Mouse (Mus musculus) urinary bladder, postnatal 25 days (tissue): ENCODE measurements around the gene Fto.
A peak's percentile ranks its signal among the peaks of the same experiment; 100 is the strongest.

Experiments
- DNase-seq: peaks from one replicate; pipeline ENCODE4 v3.0.0; 2022; ENCODE audit warnings: low spot score

The Fto gene

DNA sequence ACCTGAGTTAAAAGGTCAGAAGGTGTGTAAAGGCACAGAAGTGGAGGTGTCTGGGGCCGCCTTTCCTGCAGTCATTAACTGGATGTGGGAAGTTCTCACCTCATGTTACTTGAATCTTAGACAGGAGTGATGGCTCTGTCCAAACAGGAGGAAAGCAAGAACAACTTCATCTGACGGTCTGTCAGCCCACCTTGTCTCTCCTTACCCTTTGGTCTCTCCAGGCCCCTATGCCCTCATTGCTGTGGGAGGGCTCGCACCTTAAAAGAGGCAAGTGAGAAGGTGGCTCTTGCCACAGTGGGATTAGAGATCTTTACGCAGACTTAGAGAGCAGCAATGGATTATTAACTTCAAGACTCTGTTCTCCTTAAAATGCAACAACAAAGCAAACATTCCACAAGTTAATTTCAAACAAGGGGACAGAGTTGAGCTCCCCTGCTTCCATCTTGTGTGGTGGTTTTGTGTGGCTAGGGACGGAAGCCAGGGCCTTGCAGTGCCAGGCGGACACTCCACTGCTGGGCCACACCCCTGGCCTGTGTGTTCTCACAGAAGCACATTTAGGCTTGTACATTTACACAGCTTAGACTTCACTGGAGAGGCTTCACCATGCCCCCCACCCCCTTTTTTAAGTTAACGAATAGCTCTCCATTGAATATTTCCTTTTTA is 135.5 kb downstream of the Fto start:
- no peak for DNase-seq

DNA sequence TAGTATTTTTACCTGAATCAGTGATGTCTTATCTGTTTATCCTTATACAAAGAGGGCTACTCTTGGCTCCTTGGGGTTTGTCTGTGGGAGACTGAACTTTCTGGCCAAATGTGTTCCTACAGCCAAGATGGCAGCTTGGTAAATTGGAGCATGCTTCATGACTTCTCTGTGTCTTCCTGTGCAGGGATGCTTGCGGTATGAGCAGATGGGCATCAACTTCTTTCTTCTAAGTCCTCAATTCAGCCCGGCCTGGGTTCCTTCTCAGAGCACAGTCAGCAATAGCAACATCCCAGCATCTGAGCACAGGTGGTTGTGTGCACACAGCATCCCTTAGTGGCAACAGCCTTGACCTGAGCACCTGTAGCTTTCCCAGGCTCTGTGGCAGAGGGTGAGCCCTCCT is 141.6 kb downstream of the Fto start:
- DNase-seq, result no peak

DNA sequence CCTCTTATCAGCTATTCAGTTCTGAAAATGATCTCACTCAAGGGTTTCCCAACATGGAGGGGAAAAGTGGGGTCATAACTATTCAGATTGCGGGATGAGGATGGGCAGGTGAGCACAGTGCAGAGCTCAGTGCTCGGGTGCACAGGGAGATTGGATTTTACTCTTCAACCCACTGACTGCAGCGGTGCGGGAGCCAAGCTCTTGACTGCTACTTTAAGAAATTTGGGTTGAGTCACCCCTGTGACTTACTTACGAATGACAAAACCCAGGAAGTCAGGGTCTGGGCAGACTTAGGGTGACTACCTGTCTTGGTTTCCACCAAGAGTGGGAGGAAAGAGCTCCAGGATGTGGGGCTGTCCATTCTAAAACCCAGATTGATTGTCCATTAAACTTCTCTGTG is 142.3 kb downstream of the Fto start:
- DNase-seq, result no peak

DNA sequence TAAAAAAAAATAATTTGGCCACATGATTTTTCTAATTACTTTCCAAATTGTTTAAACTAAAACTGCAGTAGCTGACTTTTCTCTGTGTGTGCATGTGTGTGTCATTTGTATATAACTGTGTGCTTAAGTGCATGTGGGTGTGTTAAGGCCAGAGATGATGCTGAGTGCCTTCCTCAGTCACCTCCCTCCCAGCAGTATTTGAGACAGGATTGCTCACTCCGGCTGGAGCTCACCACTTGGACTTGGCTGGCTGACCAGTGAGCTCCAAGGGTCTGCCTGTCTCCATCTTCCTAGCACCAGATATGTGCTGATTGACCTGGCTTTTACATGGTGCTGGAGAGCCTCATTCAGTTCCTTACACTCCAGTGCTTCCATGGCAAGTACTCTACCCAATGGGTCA is 144.7 kb downstream of the Fto start:
- no peak for DNase-seq

DNA sequence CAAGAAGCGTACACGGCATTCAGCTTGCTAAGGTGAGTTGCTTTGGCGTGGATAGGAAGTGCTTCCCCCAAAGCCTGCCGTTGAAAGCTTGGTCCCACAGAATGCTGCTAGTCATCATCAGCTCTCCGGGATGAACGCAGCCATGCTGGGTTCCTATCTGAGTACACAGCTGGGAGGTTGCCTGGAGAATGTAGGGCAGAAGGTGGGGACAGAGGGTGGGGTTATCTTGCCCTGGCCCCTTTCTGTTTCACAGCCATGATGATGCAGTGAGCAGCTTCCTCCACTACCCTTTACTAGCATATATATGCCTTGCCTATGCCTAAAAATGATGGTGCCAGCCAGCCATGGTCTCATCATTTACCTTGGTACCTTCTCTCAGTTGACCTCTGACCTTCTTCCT is 147.6 kb downstream of the Fto start:
- DNase-seq, result no peak

DNA sequence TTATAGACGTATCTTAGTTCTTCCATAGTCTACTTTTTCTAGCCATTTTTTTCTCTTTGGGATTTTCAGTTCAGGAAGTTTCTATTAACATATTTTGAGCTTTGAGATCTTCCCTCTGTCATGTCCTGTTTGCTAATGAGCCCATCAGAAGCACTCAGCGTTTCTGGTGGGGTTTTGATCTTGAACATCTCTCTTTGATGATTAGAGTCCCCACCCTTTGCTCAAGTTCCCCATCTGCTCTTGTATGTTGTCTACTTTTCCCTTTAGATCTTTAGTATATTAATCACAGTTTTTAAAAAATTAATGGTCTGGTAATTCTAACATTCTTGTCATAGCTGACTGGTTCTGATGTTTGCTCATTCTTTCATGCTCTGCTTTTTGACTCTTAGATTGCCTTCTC is 150.4 kb downstream of the Fto start:
- DNase-seq, result no peak

DNA sequence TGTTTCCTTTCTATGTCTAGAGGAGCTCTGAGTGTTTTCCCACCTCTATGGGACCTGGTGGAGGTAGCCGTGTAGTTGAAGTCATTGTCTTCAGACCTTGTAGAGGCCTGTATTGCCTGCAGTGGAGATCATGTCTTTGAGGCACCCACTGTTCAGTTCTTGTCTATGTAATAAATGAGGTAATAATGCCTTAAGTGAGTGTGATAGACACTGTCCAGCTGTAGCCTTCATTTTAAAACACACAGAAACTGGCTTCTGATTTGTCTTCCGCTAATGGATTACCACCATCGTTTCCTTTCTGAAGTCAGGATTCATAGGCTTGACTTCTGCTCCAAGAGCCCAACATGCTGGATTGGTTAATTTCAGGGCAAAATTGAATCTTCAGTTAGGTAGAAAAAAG is 154.1 kb downstream of the Fto start:
- DNase-seq, result no peak

DNA sequence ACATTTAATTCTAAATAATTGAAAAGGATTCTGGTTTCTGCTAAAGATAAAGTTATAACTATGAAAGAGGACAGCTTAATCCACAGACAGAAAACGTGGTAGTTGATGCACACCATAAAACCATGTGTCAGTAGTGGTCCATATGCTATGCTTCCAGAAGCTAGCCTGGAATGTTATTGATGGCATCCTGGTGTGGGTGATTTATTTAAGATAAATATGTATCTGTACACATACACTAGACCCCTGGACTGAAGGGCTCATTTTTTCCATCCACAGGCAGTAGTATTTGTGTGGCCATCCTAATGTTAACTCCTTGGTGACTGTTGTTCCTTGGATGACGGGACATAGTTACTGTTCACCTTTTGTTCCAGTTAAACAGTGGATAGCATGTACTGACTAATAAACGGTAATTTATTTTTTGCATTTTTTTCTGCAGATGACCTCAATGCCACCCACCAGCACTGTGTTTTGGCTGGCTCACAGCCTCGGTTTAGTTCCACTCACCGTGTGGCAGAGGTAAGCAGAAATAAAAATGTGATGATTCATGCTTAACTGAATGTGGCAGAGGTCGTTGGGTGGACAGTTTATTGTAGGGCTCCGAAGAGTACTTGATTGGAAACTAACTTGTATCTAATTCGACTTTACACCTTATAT is 154.7 kb downstream of the Fto start:
- DNase-seq, result no peak

DNA sequence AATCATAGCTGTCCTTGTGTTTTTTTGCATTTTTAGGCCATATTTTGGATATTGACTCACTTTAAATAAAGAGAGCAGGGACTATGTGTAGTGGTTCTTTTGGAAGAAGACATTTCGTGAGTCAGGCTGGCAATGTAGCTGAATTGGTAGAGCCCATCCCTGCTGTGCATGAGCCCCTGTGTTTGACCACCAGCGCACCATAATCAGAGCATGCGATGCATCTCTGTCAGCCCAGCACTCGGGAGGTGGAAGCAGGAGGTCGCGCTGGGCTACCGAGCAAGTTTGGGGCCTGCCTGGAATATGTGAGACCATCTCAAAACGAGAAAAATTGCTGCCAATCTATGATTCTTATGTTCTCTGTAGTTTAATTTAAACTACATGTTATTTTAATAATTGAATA is 156.1 kb downstream of the Fto start:
- DNase-seq, result no peak

DNA sequence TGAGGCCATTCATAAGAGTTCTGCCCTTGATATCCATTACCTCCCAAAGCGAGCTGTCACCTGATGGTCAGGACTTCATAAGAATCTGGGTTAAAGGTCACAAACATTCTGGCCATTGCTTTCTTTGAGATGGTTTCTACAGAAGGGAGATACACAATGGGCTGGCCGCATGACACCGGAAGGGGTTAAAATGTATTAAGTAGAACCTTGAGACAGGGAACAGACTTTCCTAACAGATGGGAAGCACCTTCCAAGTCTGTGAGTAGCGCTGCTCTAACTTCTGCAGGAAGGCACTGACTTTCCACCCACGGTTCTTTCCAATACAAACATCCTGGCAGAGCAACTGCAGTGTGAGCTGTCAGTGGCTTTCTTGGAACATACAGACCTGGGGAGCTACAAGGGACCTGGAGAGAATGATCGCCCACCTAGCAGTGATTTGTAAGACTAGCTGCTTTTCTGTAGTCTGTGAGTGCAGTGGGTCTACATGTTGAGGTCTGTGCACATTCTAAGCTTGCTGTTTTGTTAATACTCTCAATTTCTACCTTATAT is 161.5 kb downstream of the Fto start:
- DNase-seq, result no peak

DNA sequence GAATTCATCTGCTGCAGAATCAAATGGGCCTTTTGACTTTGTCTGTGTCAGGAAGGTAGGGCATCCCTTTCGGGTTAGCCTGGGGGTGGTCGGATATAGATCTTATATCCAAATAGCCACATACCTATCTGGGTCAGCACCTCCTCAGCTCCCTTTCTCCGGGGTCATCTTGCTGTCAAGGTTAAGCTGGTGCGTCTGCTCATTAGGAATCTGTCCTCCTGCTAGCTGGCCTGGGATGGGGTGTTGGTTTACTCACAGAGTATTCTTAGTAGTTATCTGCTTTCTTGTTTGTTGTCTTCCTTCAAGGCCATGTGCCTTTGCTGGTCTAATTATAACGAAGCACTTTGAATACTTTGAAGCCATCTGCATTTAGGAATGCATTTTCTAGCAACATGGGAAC is 163.7 kb downstream of the Fto start:
- no peak for DNase-seq

DNA sequence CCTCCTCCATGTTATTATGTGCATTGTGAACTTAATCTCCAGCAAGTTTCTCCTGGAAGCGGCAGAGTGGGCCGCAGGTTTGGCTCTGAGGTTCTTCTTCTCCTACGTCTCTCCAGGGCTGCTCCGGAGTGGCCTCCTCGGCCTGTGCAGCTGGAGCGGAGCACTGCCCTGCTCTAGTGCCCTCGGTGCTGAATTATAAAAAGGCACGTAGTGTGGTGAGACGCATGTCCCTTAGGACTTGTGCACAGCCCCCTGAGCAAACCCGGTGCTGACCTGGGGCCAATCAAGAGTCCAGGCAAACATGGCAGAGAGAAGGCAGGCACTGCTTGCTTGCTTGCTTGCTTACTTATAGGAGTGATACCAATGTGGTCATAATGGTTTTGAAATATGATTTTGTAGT is 164.1 kb downstream of the Fto start:
- DNase-seq, result no peak

DNA sequence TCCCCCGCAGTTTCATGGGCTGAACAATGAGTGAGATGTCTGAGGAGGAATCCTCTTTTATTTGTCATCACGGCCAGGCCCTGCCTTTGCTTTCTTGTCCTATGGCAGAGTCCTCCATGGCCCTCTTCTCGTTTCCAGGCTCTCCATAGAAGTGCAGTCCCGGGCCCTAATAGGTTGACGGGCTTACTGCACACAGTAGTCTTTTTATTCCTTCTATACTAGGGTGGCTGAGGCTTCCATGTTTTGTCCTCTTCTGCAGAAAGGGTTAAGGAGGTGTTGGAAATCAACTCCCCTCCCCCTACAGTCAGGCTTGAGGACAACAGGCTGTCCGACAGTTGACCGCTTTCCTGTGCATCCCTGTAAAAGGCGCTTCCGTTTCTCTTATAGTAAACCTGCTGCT is 169.2 kb downstream of the Fto start:
- DNase-seq, result no peak

DNA sequence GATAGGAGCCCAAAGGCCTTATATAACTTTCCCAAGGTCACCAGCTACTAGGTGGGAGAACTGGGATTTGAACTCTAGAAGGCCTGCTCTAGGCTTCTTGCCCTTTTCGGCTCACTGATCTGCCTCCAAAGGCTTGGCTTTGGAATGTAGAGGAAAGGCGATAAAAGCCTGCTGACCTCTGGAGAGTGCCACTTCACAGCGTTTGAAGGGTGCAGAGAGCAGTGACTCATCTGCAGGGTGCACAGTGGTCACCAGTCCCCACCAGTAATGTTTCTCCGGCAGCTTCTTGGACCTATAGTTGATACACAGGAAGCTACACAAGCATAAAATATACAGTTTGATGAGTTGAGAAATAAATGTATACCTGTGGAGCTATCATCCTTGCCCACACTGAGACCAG is 173.1 kb downstream of the Fto start:
- DNase-seq, result no peak

DNA sequence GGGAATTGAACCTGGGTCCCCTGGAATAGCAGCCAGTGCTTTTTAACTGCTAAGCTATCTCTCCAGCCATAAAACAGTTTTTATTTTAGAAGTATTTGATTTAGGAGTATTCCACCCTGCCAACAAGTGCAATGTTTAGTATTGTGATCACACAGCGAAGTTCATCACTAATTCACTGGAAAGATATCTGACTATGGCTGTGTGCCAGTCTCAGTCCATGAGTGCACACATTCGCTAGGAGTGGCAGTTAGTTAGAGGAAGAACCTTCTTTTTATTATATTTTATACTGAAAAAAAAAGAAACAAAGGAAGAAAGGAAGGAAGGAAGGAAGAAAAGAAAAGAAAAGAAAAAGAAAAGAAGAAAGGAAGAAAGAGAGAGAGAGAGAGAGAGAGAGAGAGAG is 174.1 kb downstream of the Fto start:
- no peak for DNase-seq

DNA sequence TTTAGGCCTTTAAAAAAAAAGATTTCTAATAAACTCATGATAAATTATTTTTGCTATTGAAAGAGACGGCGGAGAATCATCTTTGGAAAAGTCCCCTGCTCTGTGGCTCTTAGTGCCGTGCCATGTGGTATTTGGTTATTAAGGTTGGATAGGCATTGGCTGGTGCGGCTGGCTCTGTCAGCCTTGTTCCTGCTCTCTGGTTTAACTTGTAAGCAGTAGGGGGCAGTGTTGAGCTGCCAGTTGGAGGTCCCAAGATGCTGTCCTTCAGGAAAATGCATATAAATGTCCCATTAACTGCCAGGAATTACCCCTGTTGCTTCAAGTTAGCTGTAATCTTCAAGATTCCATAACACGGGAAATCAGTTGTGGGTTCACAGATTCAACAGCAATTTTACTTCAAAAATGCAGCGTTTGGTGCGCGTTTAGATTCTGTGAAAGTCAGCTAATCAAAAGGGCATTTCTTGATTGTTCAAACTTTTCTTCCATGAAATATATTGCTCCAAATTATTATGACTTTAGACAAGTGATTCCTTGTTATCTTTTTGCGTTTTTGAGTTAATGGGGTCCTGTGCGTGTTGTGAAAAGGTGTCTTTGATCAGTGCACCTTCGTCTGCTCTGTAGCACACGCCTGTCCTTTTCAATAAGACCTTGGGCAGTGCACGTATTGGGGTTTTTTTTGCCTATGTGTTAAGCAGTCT is 174.9 kb downstream of the Fto start:
- DNase-seq, result peak; percentile 58

DNA sequence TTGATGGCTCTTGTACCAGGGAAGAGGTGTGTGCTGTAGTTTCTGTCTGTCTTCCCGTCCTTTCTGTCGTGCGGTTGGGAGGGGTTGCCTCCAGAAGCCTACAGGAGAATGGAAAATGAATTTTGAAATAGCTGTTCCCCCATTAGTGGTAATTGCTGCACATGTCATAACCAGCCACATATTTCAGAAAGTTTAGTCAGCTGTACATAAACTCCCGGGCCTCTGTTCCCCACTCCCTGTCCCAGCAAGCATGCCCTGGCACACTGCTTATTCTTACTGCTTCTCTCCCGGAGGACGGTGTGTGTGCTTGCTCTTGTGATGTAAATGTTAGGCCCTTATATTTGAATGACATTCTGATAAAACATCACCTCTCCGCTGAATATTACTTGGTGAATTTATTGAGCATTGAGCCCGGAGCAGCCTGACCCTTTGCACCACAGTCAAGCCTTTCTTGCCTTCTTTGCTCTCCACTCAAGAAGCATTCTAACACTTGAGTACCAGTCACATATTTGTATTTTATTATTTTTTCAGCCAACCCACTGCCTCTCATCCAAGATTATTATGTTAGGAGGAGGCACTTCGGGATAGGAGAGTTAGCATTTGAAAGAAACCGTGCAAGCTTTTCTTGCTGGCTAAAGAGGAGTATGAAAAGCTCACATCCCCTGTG is 175.6 kb downstream of the Fto start:
- no peak for DNase-seq

DNA sequence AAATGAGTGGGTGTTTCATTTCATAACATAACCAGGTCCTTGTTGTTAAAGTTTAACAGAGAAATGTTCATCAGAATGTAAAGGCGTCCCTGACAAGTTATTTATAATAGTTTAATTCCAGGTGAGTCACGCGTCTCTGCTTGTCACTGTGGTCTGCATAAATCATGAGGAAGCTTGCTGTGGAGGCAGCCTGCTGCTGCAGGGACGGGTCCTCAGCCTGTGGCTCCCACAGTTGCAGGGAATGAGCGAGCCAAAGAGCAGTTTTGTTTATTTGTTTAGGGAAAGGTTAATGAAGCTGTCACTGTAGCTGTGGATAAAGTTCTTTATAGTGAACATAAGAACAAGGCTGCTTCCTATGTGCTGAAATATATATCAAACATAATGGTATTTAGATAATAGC is 176.7 kb downstream of the Fto start:
- no peak for DNase-seq

DNA sequence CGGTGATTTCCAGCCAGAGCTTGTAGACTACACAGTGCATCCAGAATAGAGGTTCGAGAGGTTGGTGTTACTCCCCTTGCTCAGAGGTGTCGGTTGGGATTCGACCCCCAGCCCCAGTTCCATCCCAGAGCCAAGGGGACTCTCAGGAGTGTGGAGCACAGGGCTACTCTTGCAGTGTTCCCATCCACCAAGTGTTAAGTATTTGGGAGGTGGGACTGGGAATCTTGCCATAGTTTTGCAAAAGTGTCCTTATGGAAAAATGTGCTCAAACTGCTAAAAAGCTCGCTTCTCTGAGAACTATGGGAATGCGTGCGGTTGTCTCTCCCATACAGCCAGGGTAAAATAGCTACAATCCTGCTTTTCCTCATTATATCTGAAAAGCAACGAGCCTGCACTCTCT is 180.0 kb downstream of the Fto start:
- no peak for DNase-seq

DNA sequence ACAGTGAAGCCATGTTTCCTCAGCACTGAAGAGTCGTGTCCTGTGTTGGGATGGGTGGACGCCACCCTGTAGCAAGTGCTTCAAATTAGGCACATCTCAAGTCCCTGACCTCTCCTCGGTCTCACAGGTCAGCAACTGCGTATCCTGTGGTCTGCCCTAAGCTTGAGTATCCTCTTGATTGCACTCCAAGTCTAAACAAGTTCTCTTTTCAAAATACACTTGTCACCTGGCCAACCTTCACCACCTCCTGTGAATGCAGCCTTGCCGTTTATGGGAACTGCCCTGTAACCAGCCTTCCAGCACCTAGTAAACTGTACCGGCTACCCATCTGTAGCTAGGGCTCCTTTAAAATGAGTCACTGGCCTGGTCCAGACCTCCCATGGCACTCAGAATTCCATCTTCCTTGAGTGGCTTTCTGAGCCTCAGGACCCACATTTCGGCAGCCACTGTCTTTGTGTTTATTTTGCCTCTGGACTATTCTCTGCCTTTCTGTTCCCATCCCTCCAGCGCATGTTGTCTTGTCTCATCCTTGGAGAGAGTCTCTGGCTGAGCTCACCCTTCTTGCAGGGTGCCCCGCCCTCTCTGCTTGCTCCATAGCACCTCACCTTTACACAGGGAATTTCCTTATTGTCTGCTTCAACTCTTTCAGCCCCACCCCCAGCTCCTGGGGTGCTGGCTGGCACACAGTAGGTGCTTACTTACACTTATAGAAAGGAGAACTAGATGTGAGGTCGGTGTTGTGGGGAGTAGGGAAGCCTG is 181.4 kb downstream of the Fto start:
- no peak for DNase-seq

DNA sequence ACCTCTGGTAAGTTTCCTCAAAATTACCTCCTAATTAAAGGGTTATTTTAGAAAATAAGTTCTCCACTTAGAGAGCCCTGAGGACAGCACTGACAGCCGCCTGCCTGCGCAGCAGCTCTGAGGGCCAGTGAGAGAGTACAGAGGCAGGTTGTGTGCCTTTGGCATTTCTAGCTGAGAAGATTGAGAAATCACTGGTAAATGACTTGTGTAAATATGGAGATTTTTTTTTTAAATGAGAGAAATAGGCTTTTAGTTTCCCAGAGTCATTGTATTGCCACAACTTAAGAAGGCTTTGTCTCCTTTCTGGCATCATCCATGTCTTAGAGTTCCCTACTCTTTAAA is 181.9 kb downstream of the Fto start:
- DNase-seq, result no peak

DNA sequence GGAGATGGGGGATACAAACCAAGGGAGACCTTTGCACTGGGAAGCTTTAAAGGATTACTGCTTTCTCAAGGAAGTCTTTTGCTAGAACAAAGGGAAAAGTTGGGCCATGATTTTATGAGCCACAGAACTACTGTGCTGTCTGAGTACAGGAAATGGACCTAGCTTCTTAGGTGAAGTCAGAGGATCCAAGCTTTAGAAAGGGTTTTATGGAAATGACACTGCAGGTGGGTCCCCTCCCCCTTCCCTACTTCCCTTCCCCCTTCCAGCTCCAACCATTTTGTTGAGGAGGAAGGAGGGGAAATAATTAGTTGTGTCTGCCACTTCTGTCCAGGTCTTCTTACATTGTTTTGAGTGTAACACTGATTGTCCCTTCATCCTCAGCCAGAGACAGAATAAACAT is 182.7 kb downstream of the Fto start:
- no peak for DNase-seq
